ENCODE assay signal across 35 mouse cellular contexts in the genomic region with DNA sequence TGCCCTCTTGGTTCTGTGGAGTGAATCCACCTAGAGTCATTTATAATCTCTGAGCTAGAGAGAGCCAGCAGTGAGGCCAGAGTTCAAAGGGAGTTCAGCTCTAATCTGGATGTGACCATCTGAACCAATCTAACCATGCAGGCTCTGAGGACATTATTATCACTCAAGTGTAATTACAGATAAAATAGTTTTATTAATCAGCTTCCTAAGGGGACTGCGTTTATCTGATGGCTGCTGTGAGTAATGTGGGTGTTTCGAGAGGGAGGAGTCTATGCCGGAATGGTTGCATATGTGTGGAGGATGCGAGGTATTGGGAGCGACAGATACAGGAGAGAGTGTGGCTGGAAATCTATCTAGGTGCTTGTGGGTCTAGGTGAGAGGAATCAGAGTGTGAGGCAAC. TPM values are rescaled to one million over a fixed set of nuclear protein-coding genes. Genes with fewer than 3 reads are reported as not detected.
DNase-seq lines count a peak whose midpoint lies in the region; ATAC-seq and TF ChIP-seq lines count a peak whose summit lies in the region.
"Had no signal": no experiment of that assay in that cellular context is flagged by ENCODE, and none has a peak within 500 bp of the region (broad histone marks: within the 10 kb centered on the region; RNA-seq: fewer than 3 reads in every experiment).

No protein-coding gene starts in this region.

- H3K4me1 ChIP-seq in kidney, embryonic 16.5 days (ENCODE audit: insufficient read depth, low read length), result no peaks in the 10 kb centered on the region
- H3K4me1 ChIP-seq in G1E (ENCODE audit: insufficient read depth, low read depth, low read length), result peaks cover 30% of the 10 kb centered on the region
- no peaks in the 10 kb centered on the region for H3K4me1 ChIP-seq in intestine, embryonic 15.5 days (replicated peaks)
- no peaks in the 10 kb centered on the region for H3K4me1 ChIP-seq in stomach, embryonic 16.5 days (ENCODE audit: control insufficient read depth, insufficient read depth, low read length)
- no peaks in the 10 kb centered on the region for H3K4me1 ChIP-seq in hindbrain, postnatal 0 days (ENCODE audit: insufficient read depth, low read length)
- H3K4me1 ChIP-seq: embryonic facial prominence, embryonic 13.5 days; forebrain, embryonic 15.5 days; limb, embryonic 13.5 days; megakaryocyte, embryonic 14.5 days; midbrain, embryonic 13.5 days had no signal

- DNase-seq in kidney, adult 11 months, result no peak
- DNase-seq in G1E (ENCODE audit: low spot score), result peak; percentile 39
- no peak for DNase-seq in heart, postnatal 14 days
- DNase-seq in hindbrain, postnatal 0 days (ENCODE audit: low spot score), result no peak
- DNase-seq: adrenal gland, adult 8-10 months; B cell, adult 2 months; cerebellum, adult 8-10 months; cerebellum, postnatal 25 days; gastrocnemius, postnatal 25 days; heart, adult 18-20 months; heart, postnatal 4 days; kidney, postnatal 25 days; lung, postnatal 36 days; retina, postnatal 1 day; right cerebral cortex, postnatal 14 days; thymus, adult 2 months had no signal

- no peaks in the 10 kb centered on the region for H3K36me3 ChIP-seq in kidney, embryonic 16.5 days (ENCODE audit: insufficient read depth, low read length)
- no peaks in the 10 kb centered on the region for H3K36me3 ChIP-seq in G1E (replicated peaks)
- H3K36me3 ChIP-seq in intestine, embryonic 15.5 days, result no peaks in the 10 kb centered on the region
- H3K36me3 ChIP-seq in stomach, embryonic 16.5 days (ENCODE audit: control insufficient read depth, insufficient read depth, low read length), result no peaks in the 10 kb centered on the region
- no peaks in the 10 kb centered on the region for H3K36me3 ChIP-seq in hindbrain, postnatal 0 days (ENCODE audit: insufficient read depth, low read length)
- H3K36me3 ChIP-seq: embryonic facial prominence, embryonic 13.5 days; forebrain, embryonic 10.5 days; forebrain, embryonic 15.5 days; limb, embryonic 13.5 days; lung, embryonic 15.5 days; midbrain, embryonic 13.5 days had no signal

- H3K4me2 ChIP-seq in kidney, embryonic 16.5 days (replicated peaks; ENCODE audit: low read depth, low read length), result no peak overlapping the region
- H3K4me2 ChIP-seq in intestine, embryonic 15.5 days (replicated peaks), result no peak overlapping the region
- no peak overlapping the region for H3K4me2 ChIP-seq in stomach, embryonic 16.5 days (ENCODE audit: low read depth, low read length)
- no peak overlapping the region for H3K4me2 ChIP-seq in hindbrain, postnatal 0 days (ENCODE audit: low read depth, low read length)
- H3K4me2 ChIP-seq: embryonic facial prominence, embryonic 13.5 days; forebrain, embryonic 15.5 days; heart, embryonic 11.5 days; hindbrain, embryonic 14.5 days; limb, embryonic 13.5 days; liver, embryonic 11.5 days; lung, embryonic 15.5 days; midbrain, embryonic 13.5 days had no signal

- peak; percentile 67 for ATAC-seq in kidney, embryonic 16.5 days (ENCODE audit: low FRiP score, low TSS enrichment)
- peak; percentile 93 for ATAC-seq in G1E (ENCODE audit: extremely low read depth, insufficient number of reproducible peaks, low FRiP score, poor library complexity, severe bottlenecking)
- ATAC-seq in intestine, embryonic 15.5 days, result peak; percentile 80
- peak; percentile 35; the same call in 1 of the 2 replicates for ATAC-seq in stomach, embryonic 16.5 days (ENCODE audit: insufficient read depth, low FRiP score)
- ATAC-seq in hindbrain, postnatal 0 days, result no peak
- ATAC-seq: forebrain, embryonic 15.5 days; inflammation-experienced regulatory T-cells, adult 6 months; midbrain, embryonic 13.5 days had no signal

- WGBS in kidney, embryonic 16.5 days, result 58% methylated on average over 5 of the region's 5 CpGs
- WGBS in intestine, embryonic 15.5 days, result 43% methylated on average over 5 of the region's 5 CpGs
- 38% methylated on average over 5 of the region's 5 CpGs for WGBS in stomach, embryonic 16.5 days
- 89% methylated on average over 5 of the region's 5 CpGs for whole genome bisulfite sequencing in hindbrain, postnatal 0 days

- no peak overlapping the region for H3K4me3 ChIP-seq in kidney, embryonic 16.5 days (ENCODE audit: low read length)
- H3K4me3 ChIP-seq in G1E (ENCODE audit: low read depth, low read length), result no peak overlapping the region; the same call in 1 of the 2 replicates
- no peak overlapping the region for H3K4me3 ChIP-seq in intestine, embryonic 15.5 days (replicated peaks)
- H3K4me3 ChIP-seq in stomach, embryonic 16.5 days (replicated peaks; ENCODE audit: low read length), result no peak overlapping the region
- H3K4me3 ChIP-seq in hindbrain, postnatal 0 days (ENCODE audit: low read length), result no peak overlapping the region
- H3K4me3 ChIP-seq: embryonic facial prominence, embryonic 13.5 days; forebrain, embryonic 10.5 days; forebrain, embryonic 15.5 days; layer of hippocampus, adult 2 months; left cerebral cortex, adult 2 months; limb, embryonic 13.5 days; lung, embryonic 15.5 days; megakaryocyte, embryonic 14.5 days; midbrain, embryonic 13.5 days had no signal

- no peak for TF ChIP-seq CTCF in G1E (IDR thresholded peaks at IDR 0.05; ENCODE audit: low read depth, low read length)
- no peak for TF ChIP-seq CTCF in hindbrain, postnatal 0 days (IDR thresholded peaks at IDR 0.05; ENCODE audit: low read depth)

- H3K27me3 ChIP-seq in kidney, embryonic 16.5 days (ENCODE audit: insufficient read depth, low read length), result no peaks in the 10 kb centered on the region
- H3K27me3 ChIP-seq in G1E (ENCODE audit: insufficient read depth, low read length), result peaks cover 42% of the 10 kb centered on the region
- no peaks in the 10 kb centered on the region for H3K27me3 ChIP-seq in intestine, embryonic 15.5 days (replicated peaks)
- H3K27me3 ChIP-seq in stomach, embryonic 16.5 days (ENCODE audit: control insufficient read depth, insufficient read depth, low read length), result no peaks in the 10 kb centered on the region
- H3K27me3 ChIP-seq in hindbrain, postnatal 0 days (ENCODE audit: insufficient read depth, low read length), result no peaks in the 10 kb centered on the region
- H3K27me3 ChIP-seq: embryonic facial prominence, embryonic 13.5 days; forebrain, embryonic 15.5 days; limb, embryonic 13.5 days; lung, embryonic 15.5 days; midbrain, embryonic 13.5 days had no signal

- no peaks in the 10 kb centered on the region for H3K9me3 ChIP-seq in kidney, embryonic 16.5 days (ENCODE audit: low read length)
- no peaks in the 10 kb centered on the region for H3K9me3 ChIP-seq in G1E (replicated peaks)
- H3K9me3 ChIP-seq in intestine, embryonic 15.5 days, result no peaks in the 10 kb centered on the region
- no peaks in the 10 kb centered on the region for H3K9me3 ChIP-seq in stomach, embryonic 16.5 days (replicated peaks; ENCODE audit: control insufficient read depth, low read length)
- no peaks in the 10 kb centered on the region for H3K9me3 ChIP-seq in hindbrain, postnatal 0 days (ENCODE audit: low read length)
- H3K9me3 ChIP-seq: embryonic facial prominence, embryonic 13.5 days; forebrain, embryonic 10.5 days; forebrain, embryonic 15.5 days; limb, embryonic 13.5 days; lung, embryonic 15.5 days; megakaryocyte, embryonic 14.5 days; midbrain, embryonic 13.5 days had no signal

- H3K27ac ChIP-seq in kidney, embryonic 16.5 days (ENCODE audit: low read length), result no peak overlapping the region
- no peak overlapping the region for H3K27ac ChIP-seq in intestine, embryonic 15.5 days
- H3K27ac ChIP-seq in stomach, embryonic 16.5 days (ENCODE audit: low read length), result no peak overlapping the region
- H3K27ac ChIP-seq in hindbrain, postnatal 0 days, result no peak overlapping the region
- H3K27ac ChIP-seq: embryonic facial prominence, embryonic 13.5 days; forebrain, embryonic 10.5 days; forebrain, embryonic 15.5 days; hindbrain, embryonic 14.5 days; layer of hippocampus, adult 2 months; left cerebral cortex, adult 2 months; limb, embryonic 13.5 days; lung, embryonic 15.5 days; midbrain, embryonic 13.5 days had no signal

- no peak overlapping the region for H3K9ac ChIP-seq in kidney, embryonic 16.5 days (replicated peaks; ENCODE audit: low read length)
- no peak overlapping the region for H3K9ac ChIP-seq in intestine, embryonic 15.5 days
- no peak overlapping the region for H3K9ac ChIP-seq in stomach, embryonic 16.5 days (ENCODE audit: low read length)
- H3K9ac ChIP-seq in hindbrain, postnatal 0 days (replicated peaks; ENCODE audit: low read length), result no peak overlapping the region
- H3K9ac ChIP-seq: embryonic facial prominence, embryonic 13.5 days; forebrain, embryonic 15.5 days; hindbrain, embryonic 14.5 days; limb, embryonic 13.5 days; lung, embryonic 15.5 days; midbrain, embryonic 13.5 days had no signal

- intact Hi-C loops in heart, postnatal 14 days (cut with DNase I), result no loop called here

RNA-seq across cellular contexts. Expression of a gene that starts 1.9 kb away (rescaled TPM):
- 3.1 and 4.2 TPM in 2 replicates for polyA plus RNA-seq in kidney, embryonic 16.5 days (2015; fragmentation: Nextera tagmentation; extraction: Ambion mirVana)
- not detected in 2 replicates for total RNA-seq in G1E (2014; fragmentation: Nextera tagmentation)
- 0.11 TPM in 1 of 2 replicates, not detected in the other for total RNA-seq in G1E (2017)
- polyA plus RNA-seq in G1E (2012), result not detected in 2 replicates
- 0.13 and 0.20 TPM in 2 replicates for polyA plus RNA-seq in intestine, embryonic 15.5 days (2015; fragmentation: Nextera tagmentation; extraction: Ambion mirVana)
- 3.3 and 4.7 TPM in 2 replicates for polyA plus RNA-seq in stomach, embryonic 16.5 days (2015; fragmentation: Nextera tagmentation; extraction: Ambion mirVana)
- total RNA-seq in heart, postnatal 14 days (2021), result not detected
- 0.07 TPM in 1 of 2 replicates, not detected in the other for total RNA-seq in hindbrain, postnatal 0 days (2014; rRNA removed)
- polyA plus RNA-seq in hindbrain, postnatal 0 days (2015; fragmentation: Nextera tagmentation; extraction: Ambion mirVana), result not detected in 2 replicates
- total RNA-seq: adrenal gland, adult 8-10 months; gastrocnemius, postnatal 25 days; heart, adult 18-20 months; heart, postnatal 4 days; monocyte, adult 5-6 weeks had no signal
- polyA plus RNA-seq: forebrain, embryonic 15.5 days; heart, embryonic 11.5 days; hindbrain, embryonic 14.5 days; inflammation-experienced regulatory T-cells, adult 6 months; liver, embryonic 11.5 days; midbrain, embryonic 13.5 days; neural tube, embryonic 14.5 days; small intestine, adult 2 months had no signal
